Mouse (Mus musculus) embryonic facial prominence, embryonic 15.5 days (tissue): ENCODE measurements around the gene Pip4k2c. TPM values are rescaled to one million over a fixed set of nuclear protein-coding genes. Genes with fewer than 3 reads are reported as not detected.

ENCODE experiments used
- ATAC-seq: fragments of 200-750 bp; cut with Nextera tagmentation; 2 replicates; pipeline ENCODE4 v1.8.0; 2017; ENCODE audit warnings: low read depth, moderate TSS enrichment; ENCODE audit not compliant: insufficient number of reproducible peaks, low FRiP score, low TSS enrichment
- H3K27ac ChIP-seq: fragments of 300-500 bp; sonication (generic); replicated peaks from 2 replicates; pipeline ENCODE4 v1.5.1; 2015; ENCODE audit warnings: mild to moderate bottlenecking, inconsistent platforms
- H3K27me3 ChIP-seq: fragments of 300-500 bp; sonication (generic); 2 replicates; pipeline ENCODE4 v1.6.1; 2015; ENCODE audit warnings: inconsistent platforms
- H3K36me3 ChIP-seq: fragments of 300-500 bp; sonication (generic); 2 replicates; pipeline ENCODE4 v1.6.1; 2015; ENCODE audit warnings: mild to moderate bottlenecking, inconsistent platforms
- H3K4me1 ChIP-seq: fragments of 300-500 bp; sonication (generic); 2 replicates; pipeline ENCODE4 v1.6.1; 2015; ENCODE audit warnings: inconsistent platforms
- H3K4me2 ChIP-seq: fragments of 300-500 bp; sonication (generic); replicated peaks from 2 replicates; pipeline ENCODE4 v1.6.1; 2015; ENCODE audit warnings: mild to moderate bottlenecking, inconsistent platforms
- H3K4me3 ChIP-seq: fragments of 300-500 bp; sonication (generic); replicated peaks from 2 replicates; pipeline ENCODE4 v1.5.1; 2015; ENCODE audit warnings: mild to moderate bottlenecking, inconsistent platforms
- H3K9ac ChIP-seq: fragments of 300-500 bp; sonication (generic); 2 replicates; pipeline ENCODE4 v1.6.1; 2015; ENCODE audit warnings: inconsistent platforms
- H3K9me3 ChIP-seq: fragments of 300-500 bp; sonication (generic); replicated peaks from 2 replicates; pipeline ENCODE4 v1.6.1; 2016; ENCODE audit warnings: inconsistent platforms
- WGBS: fragments of 180-500 bp; shearing (Covaris S2); methylation state at CpG from one replicate; pipeline ENCODE4 v1.1.7; 2015; 5-methylcytosine and 5-hydroxymethylcytosine counted together
- polyA plus RNA-seq: library from polyadenylated mRNA; unstranded; fragments of >200 nt; fragmentation: Nextera tagmentation; extraction: Ambion mirVana; gene quantifications from 2 replicates; pipeline ENCODE4 v1.2.1, GENCODE M21; 2015

The Pip4k2c gene
- polyA plus RNA-seq, 1 experiment from 2014 or later = 31.3 TPM

DNA sequence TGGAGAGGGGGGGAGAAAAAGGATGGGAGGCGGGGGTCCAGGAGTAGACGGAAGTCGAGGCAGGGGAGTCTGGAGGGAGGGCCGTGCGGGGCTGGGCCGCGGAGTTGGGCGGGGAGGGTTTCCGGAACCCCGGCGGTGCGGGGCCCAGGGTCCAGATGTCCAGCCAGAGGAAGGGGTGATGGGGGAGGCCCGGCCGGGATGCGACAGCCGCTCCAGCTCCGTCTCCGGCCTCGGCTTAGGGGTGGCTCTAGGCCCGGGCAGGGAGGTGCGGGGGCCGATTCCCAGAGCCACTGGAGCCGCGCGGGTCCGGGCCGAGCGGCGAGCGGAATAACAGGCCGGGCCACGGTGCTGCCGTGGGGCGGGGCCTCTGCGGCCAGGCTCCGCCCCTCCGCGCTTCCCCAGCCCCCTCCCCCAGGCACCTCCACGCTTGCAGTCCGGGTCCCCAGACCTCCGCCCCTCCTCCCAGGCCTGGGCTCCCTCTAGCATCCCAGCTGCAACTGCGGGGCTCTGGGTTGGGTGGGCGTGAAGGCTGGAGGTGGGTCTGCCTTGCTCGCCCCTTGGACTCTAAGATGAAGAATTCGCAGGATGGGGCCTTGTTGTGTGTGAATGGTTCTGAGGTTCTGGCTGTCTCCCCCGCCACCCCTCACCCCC, 22.8 kb downstream of the Pip4k2c start:
- Histone ChIP-seq H3K4me3 (peak overlapping the region; percentile 74), H3K9ac (peak overlapping the region; percentile 74), H3K36me3 (peaks cover 59% of the 10 kb centered on the region), H3K4me1 (peaks cover 69% of the 10 kb centered on the region), H3K27me3 (peaks cover 5% of the 10 kb centered on the region; the same call in 1 of the 2 replicates), H3K9me3 (no peaks in the 10 kb centered on the region), H3K4me2 (peak overlapping the region; percentile 93), H3K27ac (peak overlapping the region; percentile 98)
- peak; percentile 83 for ATAC-seq
- WGBS = under 1% methylated on average over 44 of the region's 46 CpGs

DNA sequence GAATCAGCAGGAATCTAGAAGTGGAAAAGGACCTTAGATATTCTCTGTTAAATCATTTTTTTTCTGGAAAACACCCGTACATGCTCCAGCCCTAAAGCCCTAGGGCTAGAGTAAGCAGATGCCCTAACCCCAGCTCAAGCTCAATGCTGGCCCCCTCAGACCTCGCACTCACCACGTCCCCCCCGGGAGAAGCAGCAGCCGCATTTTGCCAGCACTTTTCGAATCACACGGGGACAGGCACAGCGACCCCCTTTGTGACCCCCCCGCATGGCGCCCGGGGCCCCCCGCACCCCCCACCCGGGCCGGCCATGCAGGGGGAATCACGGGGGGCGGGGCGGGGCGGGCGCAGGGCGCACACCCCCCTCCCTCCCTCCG, 23.3 kb downstream of the Pip4k2c start:
- WGBS = under 1% methylated on average over 19 of the region's 21 CpGs
- Histone ChIP-seq H3K36me3 (peaks cover 57% of the 10 kb centered on the region), H3K4me3 (peak overlapping the region; percentile 74), H3K9me3 (no peaks in the 10 kb centered on the region), H3K9ac (peak overlapping the region; percentile 74), H3K27ac (peak overlapping the region; percentile 98), H3K27me3 (peaks cover 5% of the 10 kb centered on the region; the same call in 1 of the 2 replicates), H3K4me2 (peak overlapping the region; percentile 93), H3K4me1 (peaks cover 66% of the 10 kb centered on the region)
- no peak for ATAC-seq

DNA sequence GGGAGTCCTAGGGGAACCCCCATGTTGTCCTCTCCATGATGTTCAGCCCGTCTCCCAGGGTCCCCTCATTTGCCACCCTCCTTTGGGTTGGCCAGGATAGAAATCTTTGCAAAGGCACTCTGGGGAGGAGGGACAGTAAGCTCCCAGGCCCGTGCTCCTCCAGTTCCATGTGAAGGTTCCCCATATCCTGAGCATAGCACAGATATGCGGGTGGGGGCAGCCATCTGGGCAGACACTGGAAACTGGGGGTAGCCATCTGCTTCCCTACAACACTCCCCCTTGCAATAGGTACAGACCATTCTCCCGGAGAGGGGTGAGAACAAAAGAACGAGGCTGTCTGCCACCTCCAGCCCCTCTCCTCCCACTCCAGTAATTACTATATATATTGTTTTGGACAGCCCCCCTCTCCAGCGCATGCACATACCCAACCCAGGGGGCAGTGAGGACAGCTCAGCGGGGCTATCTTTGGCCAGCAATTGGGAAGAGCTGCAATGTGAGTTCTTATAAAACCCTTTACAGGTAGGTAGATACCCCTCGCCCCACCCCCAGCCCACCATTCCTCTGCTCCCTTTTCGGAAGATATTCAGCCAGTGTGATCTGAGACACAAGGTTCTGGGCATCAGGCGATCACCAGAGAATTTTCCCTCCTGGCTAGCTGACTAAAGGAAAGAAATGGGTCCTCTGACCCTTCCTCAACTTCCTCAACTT, 23.9 kb downstream of the Pip4k2c start:
- Histone ChIP-seq H3K27me3 (peaks cover 8% of the 10 kb centered on the region), H3K9ac (peak overlapping the region; percentile 74; the same call in 1 of the 2 replicates), H3K9me3 (no peaks in the 10 kb centered on the region), H3K36me3 (peaks cover 55% of the 10 kb centered on the region), H3K27ac (peak overlapping the region; percentile 98), H3K4me3 (peak overlapping the region; percentile 74), H3K4me1 (peaks cover 61% of the 10 kb centered on the region), H3K4me2 (peak overlapping the region; percentile 93)
- WGBS = 51% methylated on average over 10 of the region's 10 CpGs
- no peak for ATAC-seq

DNA sequence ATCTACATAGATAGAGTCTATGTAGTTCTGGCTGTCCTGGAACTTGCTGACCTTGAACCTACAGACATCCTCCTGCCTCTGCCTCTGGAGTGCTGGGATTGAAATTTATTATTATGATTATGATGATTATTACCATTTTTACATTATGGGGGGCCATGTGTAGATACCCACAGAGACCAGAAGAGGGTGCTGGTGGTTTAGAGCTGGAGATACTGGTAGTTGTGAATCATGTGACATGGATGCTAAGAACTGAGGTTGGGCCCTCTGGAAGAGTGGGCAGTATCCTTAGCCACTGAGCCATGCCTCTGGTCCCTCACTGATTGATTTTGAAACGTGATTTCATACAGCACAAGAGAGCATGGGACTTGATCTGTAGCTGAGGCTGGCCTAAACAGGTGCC, 24.9 kb downstream of the Pip4k2c start:
- Histone ChIP-seq H3K4me3 (no peak overlapping the region), H3K9ac (no peak overlapping the region), H3K36me3 (peaks cover 54% of the 10 kb centered on the region), H3K9me3 (no peaks in the 10 kb centered on the region), H3K27me3 (peaks cover 9% of the 10 kb centered on the region), H3K4me1 (peaks cover 56% of the 10 kb centered on the region), H3K27ac (no peak overlapping the region), H3K4me2 (no peak overlapping the region)
- ATAC-seq = no peak
- WGBS = 79% methylated on average over 1 of the region's 1 CpGs

DNA sequence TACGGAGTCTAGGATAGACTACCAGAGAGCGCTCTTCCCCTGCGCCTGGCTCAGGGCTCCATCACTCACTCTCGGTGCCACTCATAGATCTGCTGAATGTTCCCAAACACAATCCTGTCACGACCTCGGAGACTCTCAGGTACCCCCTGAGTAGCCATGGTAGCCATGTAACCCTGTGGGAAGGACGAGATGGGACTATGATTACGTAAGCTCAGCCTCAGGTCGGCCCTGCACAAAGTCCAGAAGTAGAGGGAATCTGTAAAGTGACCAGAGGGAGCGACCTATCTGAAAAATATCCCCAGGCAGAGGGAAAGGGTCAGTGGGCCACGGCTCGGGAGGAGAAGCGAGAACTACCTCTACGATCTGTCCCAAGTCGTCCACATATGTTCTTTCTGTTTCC, 25.9 kb downstream of the Pip4k2c start:
- peaks cover 50% of the 10 kb centered on the region for H3K4me1 ChIP-seq
- no peak overlapping the region for H3K27ac ChIP-seq
- H3K4me2 ChIP-seq = no peak overlapping the region
- H3K9me3 ChIP-seq = no peaks in the 10 kb centered on the region
- peaks cover 44% of the 10 kb centered on the region for H3K36me3 ChIP-seq
- H3K4me3 ChIP-seq = no peak overlapping the region
- ATAC-seq = no peak
- 81% methylated on average over 15 of the region's 15 CpGs for WGBS
- peaks cover 18% of the 10 kb centered on the region for H3K27me3 ChIP-seq
- no peak overlapping the region for H3K9ac ChIP-seq

DNA sequence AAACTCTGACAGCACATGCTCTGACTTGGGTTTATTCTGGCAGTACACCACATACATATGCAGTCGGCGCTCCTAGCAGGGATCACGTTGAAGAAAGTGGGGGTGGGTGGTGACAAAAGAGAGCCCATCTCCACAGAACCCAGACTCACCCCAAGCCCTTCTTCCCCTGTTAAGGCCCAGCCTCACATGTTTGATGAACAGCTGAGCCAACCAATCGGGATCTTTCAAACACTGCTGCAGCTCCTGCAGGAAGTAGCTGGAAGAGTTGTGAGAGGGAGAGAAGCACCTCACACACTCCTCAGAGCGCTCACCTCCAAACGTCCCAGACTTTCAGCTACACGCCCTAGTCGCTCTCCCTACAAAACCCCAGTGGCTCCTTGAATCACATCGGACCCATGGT, 26.3 kb downstream of the Pip4k2c start:
- Histone ChIP-seq H3K27ac (no peak overlapping the region), H3K36me3 (peaks cover 44% of the 10 kb centered on the region), H3K27me3 (peaks cover 22% of the 10 kb centered on the region), H3K9ac (no peak overlapping the region), H3K4me1 (peaks cover 50% of the 10 kb centered on the region), H3K9me3 (no peaks in the 10 kb centered on the region), H3K4me2 (no peak overlapping the region), H3K4me3 (no peak overlapping the region)
- no peak for ATAC-seq
- 67% methylated on average over 9 of the region's 9 CpGs for WGBS

DNA sequence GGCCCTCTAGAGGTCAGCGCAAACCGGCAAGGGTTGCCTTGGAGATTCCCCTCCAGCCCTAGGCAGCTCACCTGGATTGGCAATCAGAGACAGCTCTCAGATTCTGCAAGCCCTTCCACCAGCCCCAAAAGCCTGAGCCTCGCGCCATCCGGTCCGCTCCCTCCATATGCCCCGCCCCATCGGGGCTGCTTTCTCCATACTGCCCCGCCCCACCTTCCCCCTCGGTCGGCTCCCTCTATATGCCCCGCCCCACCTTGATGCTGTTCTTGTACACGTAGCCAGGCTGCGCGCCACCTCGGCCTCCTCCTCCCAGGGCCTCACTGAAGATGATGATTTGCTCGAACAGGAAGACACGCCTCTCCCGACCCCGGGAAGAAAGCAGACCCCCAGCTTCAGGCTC, 27.6 kb downstream of the Pip4k2c start:
- peaks cover 35% of the 10 kb centered on the region for H3K27me3 ChIP-seq
- 14% methylated on average over 20 of the region's 20 CpGs for WGBS
- peaks cover 44% of the 10 kb centered on the region for H3K36me3 ChIP-seq
- ATAC-seq = no peak
- peak overlapping the region; percentile 12; the same call in 1 of the 2 replicates for H3K4me3 ChIP-seq
- no peak overlapping the region for H3K9ac ChIP-seq
- no peak overlapping the region for H3K27ac ChIP-seq
- peak overlapping the region; percentile 36 for H3K4me2 ChIP-seq
- H3K9me3 ChIP-seq = no peaks in the 10 kb centered on the region
- H3K4me1 ChIP-seq = peaks cover 43% of the 10 kb centered on the region

DNA sequence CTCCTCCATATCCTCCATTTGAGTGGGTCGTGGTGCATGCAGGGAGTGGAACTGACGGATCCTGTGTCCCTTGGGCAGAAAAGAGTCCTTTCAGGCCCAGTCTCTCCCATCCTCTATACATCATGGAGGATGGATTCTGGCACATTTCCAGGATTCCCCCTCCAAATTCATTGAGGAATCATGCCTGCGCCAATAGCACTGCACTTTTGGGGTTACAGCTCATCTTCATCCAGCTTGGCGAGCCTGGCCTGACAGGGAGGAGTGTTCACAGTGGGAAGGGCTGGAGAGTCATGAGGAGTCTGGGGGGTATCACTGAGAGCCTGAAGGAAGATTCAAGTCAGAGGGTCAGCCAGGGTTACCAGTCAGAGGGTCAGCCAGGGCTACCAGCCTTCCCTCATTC, 28.8 kb downstream of the Pip4k2c start:
- ATAC-seq = no peak
- H3K27me3 ChIP-seq = peaks cover 46% of the 10 kb centered on the region
- 87% methylated on average over 4 of the region's 4 CpGs for WGBS
- H3K4me1 ChIP-seq = peaks cover 48% of the 10 kb centered on the region
- no peak overlapping the region for H3K4me2 ChIP-seq
- no peak overlapping the region for H3K27ac ChIP-seq
- H3K9me3 ChIP-seq = no peaks in the 10 kb centered on the region
- no peak overlapping the region for H3K9ac ChIP-seq
- H3K4me3 ChIP-seq = no peak overlapping the region
- H3K36me3 ChIP-seq = peaks cover 44% of the 10 kb centered on the region

DNA sequence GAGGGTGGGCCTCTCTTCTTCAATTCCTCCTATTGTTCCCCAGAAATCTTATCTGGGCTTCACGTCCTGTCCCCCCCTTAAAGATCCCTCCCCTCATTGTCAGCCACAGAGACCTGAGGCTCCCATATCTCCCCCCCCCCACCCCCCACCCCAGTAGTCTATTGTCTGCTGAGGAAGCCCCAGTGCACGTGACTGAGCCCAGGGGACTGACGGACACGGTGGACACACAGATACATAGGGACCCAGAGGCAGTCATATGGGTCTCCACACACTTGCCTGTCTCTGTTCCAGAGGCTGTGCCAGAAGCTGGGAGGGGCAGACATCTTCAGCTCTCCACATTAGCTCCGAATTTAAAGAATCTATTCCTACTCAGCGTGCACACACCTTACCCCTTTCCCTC, 29.8 kb downstream of the Pip4k2c start:
- H3K4me1 ChIP-seq = peaks cover 45% of the 10 kb centered on the region
- H3K27me3 ChIP-seq = peaks cover 57% of the 10 kb centered on the region
- ATAC-seq = no peak

DNA sequence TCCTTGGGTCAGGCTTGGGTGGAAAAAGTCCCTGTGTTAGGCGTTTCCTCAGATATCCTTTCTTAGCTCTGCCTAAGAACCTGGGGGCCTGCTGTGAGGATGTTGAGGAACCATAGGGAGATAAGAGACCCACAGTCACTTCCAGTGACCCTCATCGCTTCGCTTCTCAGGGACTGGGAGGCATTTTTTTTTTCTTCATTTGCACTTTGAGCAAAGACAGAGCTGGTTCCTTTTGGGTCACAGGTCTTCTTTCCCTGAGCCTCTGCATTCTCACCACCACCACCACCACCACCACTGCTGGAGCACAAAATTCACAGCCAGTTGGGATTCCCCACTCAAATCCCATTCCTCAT, 30.7 kb downstream of the Pip4k2c start:
- Histone ChIP-seq H3K4me1 (peaks cover 45% of the 10 kb centered on the region), H3K36me3 (peaks cover 30% of the 10 kb centered on the region), H3K9me3 (no peaks in the 10 kb centered on the region), H3K4me3 (peak overlapping the region; percentile 26; the same call in 1 of the 2 replicates), H3K27ac (no peak overlapping the region; the same call in 1 of the 2 replicates), H3K9ac (no peak overlapping the region), H3K27me3 (peaks cover 60% of the 10 kb centered on the region), H3K4me2 (peak overlapping the region; percentile 55)
- ATAC-seq = no peak
- WGBS = 29% methylated on average over 3 of the region's 3 CpGs

More for the DNA sequence above, 29.8 kb downstream of the Pip4k2c start:
- H3K4me3 ChIP-seq = no peak overlapping the region
- no peak overlapping the region for H3K9ac ChIP-seq
- peaks cover 39% of the 10 kb centered on the region for H3K36me3 ChIP-seq
- no peaks in the 10 kb centered on the region for H3K9me3 ChIP-seq
- WGBS = 71% methylated on average over 6 of the region's 6 CpGs
- no peak overlapping the region for H3K4me2 ChIP-seq
- no peak overlapping the region for H3K27ac ChIP-seq

DNA sequence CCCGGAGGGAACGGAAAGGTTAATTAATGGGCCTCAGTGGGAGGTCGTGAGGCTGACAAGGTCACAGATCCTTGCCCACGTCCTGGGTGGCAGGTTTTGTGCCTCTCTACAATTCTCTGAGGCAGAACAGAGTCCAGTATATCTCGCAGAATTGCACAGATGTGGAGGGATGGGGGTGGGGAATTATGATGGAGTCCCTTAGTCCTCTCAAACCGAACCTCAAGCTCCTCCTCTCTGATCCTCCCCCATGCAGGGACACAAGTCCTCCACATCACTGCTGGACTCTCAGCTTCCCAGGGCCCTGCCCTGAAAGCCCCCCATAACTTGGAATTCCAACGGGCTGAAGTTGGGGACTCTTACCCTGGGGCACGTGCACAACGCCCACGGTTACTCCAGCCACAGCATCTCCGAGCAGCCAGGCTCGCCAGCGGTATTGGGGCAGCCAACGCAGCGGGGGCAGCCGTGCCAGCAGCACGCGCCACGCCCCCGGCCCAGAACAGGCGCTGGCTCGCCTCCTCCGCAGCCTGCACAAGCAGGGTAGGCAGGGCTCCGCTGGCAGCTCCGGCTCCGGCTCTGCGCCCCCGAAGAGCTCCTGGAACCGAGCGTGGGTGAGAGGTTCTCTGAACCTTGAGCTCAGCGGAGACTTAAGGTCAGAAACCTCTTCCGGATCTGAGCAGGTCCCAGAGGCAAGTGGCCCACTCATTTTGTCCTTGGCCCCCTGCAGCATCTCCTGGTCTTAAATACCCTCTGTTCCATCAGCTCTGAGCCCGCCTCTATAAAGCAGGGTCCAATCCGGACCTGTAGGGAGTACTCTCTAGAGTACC, 31.3 kb downstream of the Pip4k2c start, which contains the start of gene Slc26a10:
Gene Slc26a10 (minus strand): TSS at position 775 of the 824 bp plus-strand sequence.
- peak within 1 kb of the TSS; percentile 26 for H3K4me3 ChIP-seq
- peaks cover 25% of the 10 kb centered on the region for H3K36me3 ChIP-seq
- H3K27ac ChIP-seq = no peak within 1 kb of the TSS; the same call in 1 of the 2 replicates
- peak; percentile 65 for ATAC-seq
- WGBS = 2% methylated on average over 34 of the region's 34 CpGs
- H3K27me3 ChIP-seq = peaks cover 60% of the 10 kb centered on the region
- no peak within 1 kb of the TSS for H3K9ac ChIP-seq
- H3K9me3 ChIP-seq = no peaks in the 10 kb centered on the region
- H3K4me1 ChIP-seq = peaks cover 44% of the 10 kb centered on the region
- peak within 1 kb of the TSS; percentile 55 for H3K4me2 ChIP-seq
